Mouse (Mus musculus): Measurements from ENCODE around the gene Krba1. TPM values are rescaled to one million over a fixed set of nuclear protein-coding genes. Genes with fewer than 3 reads are reported as not detected.
A peak's percentile ranks its signal among the peaks of the same experiment; 100 is the strongest.

Krba1 gene
- total RNA-seq, 2 experiments from 2014 or later = 27.3 to 30.8 TPM

GRCm38 (mm10) chr6:48423336-48423735 lies 27.9 kb downstream of the Krba1 start:
- intact Hi-C loops (cut with DNase I) = no loop called here
- DNase-seq = no peak

DNA sequence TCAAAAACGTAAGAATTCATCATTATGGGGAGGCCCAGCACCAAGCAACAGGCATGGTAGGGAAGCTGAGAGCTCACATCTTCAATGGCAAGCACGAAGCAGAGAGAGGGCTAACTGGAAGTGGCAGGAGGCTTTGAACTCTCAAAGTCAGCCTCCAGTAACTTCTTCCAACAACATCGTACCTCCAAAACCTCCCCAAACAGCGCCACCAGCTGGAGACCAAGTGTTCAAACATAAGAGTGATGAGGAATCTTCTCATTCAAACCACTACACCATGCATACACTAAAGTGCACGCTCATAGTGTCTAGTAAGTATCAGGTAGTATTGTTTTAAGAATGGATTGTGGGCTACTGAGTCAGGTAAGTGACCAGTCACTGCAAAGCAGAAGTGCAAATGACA lies 28.7 kb downstream of the Krba1 start:
- DNase-seq = no peak
- intact Hi-C loops (cut with DNase I) = no loop called here

DNA sequence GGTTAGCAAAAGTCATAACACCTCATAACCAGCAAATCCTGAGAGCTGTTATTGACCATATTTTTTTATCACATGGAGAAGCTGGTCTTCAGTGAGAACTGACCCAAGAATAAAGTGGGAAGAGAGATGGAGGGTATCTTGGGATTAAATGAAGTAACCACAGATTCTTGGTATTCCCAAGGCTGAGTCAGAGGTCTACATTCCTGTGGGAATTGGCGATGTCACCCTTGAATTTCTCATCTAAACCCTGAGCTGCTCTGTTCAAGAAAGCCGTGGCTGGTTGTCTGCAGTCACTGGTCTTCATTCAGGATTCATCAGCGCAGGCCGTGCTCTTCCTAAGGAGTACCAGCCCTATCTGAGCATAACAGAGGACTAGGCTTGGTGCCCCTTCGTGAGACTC lies 31.6 kb downstream of the Krba1 start:
- DNase-seq = no peak
- intact Hi-C loops (cut with DNase I) = no loop called here

GRCm38 (mm10) chr6:48428769-48429557 lies 33.6 kb downstream of the Krba1 start:
- no peak for DNase-seq

GRCm38 (mm10) chr6:48430748-48431147 lies 35.4 kb downstream of the Krba1 start:
- DNase-seq = no peak
- intact Hi-C loops (cut with DNase I) = no loop called here

More at GRCm38 (mm10) chr6:48428769-48429557, 33.6 kb downstream of the Krba1 start:
- intact Hi-C loops (cut with DNase I) = no loop called here

DNA sequence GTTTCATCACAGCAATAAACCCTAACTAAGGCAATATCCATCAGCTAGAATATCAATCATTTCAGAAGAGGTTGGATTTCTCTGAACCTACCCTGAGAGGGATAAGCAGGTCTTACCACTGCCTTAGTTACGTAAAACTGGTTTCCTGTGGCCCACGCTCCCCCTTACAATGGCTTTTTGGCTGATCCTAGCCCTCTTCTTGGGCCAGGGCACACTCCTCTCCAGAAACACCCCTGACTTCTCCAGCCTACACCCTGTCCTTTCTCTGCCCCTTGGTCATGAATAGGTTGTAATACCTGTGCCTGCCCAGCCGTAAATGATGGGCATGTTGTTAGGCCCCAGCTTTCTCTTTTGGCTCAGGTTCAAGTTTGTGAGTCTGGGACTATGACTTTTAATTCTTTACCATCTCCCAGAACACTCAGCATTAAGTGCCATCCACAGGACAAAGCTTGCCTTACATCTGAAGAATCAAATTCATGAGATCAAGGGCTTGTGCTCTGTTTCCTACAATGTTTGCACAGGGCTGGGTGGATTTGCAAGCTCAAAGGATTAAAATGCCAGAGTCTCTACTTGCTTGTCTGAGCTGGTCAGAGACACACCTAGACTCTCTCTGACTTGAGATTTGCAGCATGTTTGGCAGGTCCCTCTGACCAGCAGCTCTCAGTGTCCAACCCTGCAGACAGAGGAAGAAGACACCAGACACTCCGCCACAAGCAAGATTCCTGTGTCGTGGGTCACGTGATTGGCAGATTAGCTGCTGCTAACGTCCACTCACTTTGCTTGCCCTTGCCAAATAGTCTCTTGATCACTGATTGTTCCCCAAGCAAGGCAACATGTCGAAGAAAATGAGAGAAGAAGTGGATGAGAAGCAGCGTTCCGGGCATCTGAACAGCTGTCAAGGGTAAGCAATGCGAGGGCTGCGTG lies 37.8 kb downstream of the Krba1 start:
- intact Hi-C loops (cut with DNase I) = no loop called here
- DNase-seq = no peak

- intact Hi-C loops (cut with DNase I) = no loop called here
- DNase-seq = no peak
Measured at GRCm38 (mm10) chr6:48434651-48435050, 39.3 kb downstream of the Krba1 start.

DNA sequence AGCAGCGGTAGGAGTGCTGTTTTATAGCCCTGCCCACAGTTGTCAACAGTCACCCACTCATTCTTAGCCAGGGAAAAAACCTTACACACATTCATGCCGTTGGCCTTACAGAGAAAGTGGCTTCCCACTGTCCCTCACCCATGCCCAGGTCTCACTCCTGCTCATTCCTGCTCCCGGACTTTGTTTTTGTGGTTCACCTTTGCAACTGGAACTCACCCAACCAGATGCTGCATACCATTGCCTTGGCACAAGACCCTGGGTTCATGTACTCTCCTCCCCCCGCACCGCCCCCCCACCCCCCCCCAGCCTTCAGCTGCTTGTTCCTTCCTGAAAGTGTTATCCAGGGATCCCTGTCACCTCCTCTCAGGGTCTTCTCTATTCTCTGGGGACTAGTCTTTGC lies 39.7 kb downstream of the Krba1 start:
- intact Hi-C loops (cut with DNase I) = no loop called here
- DNase-seq = no peak

GRCm38 (mm10) chr6:48435706-48436349 lies 40.4 kb downstream of the Krba1 start:
- no peak for DNase-seq
- intact Hi-C loops (cut with DNase I) = no loop called here

GRCm38 (mm10) chr6:48437679-48438376 lies 42.4 kb downstream of the Krba1 start:
- DNase-seq = no peak
- intact Hi-C loops (cut with DNase I) = no loop called here

DNA sequence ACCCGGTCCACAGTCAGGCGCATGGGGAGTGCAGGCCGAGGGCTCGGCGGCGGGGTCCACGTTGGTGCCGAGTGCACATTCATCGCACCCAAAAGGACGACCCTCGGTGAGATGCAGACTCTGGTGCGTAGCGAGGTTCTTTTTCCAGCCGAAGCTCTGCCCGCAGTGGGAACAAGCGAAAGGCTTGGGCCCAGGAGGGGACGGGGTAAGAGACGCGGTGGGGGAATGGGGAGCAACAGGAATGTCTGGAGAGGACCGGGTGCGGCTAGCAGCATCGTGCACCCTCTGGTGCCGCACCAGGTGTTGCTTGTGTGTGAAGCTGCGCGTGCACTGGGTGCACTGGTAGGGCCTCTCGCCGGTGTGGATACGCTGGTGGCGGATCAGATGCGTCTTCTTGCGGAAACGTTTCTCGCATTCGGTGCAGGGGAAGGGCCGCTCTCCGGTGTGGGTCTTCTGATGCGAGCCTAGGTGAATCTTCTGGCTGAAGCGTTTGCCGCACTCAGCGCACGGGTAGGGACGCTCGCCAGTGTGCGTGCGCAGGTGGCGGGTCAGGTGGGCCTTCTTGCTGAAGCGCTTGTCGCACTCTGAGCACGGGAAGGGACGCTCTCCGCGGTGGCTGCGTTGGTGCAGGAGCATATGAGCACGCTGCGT lies 43.2 kb downstream of the Krba1 start:
- DNase-seq = no peak
- intact Hi-C loops (cut with DNase I) = no loop called here

GRCm38 (mm10) chr6:48439654-48440053 lies 44.3 kb downstream of the Krba1 start:
- intact Hi-C loops (cut with DNase I) = no loop called here
- DNase-seq = no peak

GRCm38 (mm10) chr6:48440306-48441014 lies 45.1 kb downstream of the Krba1 start:
- intact Hi-C loops (cut with DNase I) = no loop called here
- no peak for DNase-seq

GRCm38 (mm10) chr6:48443592-48444309 lies 48.4 kb downstream of the Krba1 start:
- intact Hi-C loops (cut with DNase I) = loop anchor here (2.0 kb wide), 2 partner anchors 47 to 61 kb away; no protein-coding TSS in a partner anchor
- peak; percentile 95 to 97 for DNase-seq

GRCm38 (mm10) chr6:48444310-48445180 lies 49.2 kb downstream of the Krba1 start:
- intact Hi-C loops (cut with DNase I) = loop anchor here (2.0 kb wide), 2 partner anchors 48 to 60 kb away; no protein-coding TSS in a partner anchor
- peak; percentile 57 to 85 for DNase-seq

GRCm38 (mm10) chr6:48445181-48446101 lies 50.1 kb downstream of the Krba1 start, which contains the start of gene Zfp467:
Zfp467 (minus strand) TSS chr6:48445825.
- intact Hi-C loops (cut with DNase I) = loop anchor here (2.0 kb wide), 2 partner anchors 49 to 59 kb away; no protein-coding TSS in a partner anchor
- DNase-seq = peak; percentile 57 to 70
